Mouse (Mus musculus) hindbrain, embryonic 13.5 days (tissue): ENCODE data around the gene Llph. TPM values are rescaled to one million over a fixed set of nuclear protein-coding genes. Genes with fewer than 3 reads are reported as not detected.
A peak's percentile ranks its signal among the peaks of the same experiment; 100 is the strongest.

Experiments used
- ATAC-seq: fragments of 200-750 bp; cut with Nextera tagmentation; 2 replicates; pipeline ENCODE4 v1.8.0; 2017; ENCODE audit warnings: moderate TSS enrichment; ENCODE audit not compliant: low FRiP score
- H3K27ac ChIP-seq: fragments of 300-500 bp; sonication (generic); 2 replicates; pipeline ENCODE4 v1.5.1; 2015; ENCODE audit warnings: inconsistent platforms, mild to moderate bottlenecking, moderate library complexity
- H3K27me3 ChIP-seq: fragments of 300-500 bp; sonication (generic); 2 replicates; pipeline ENCODE4 v1.6.1; 2015; ENCODE audit warnings: mild to moderate bottlenecking, inconsistent platforms
- H3K36me3 ChIP-seq: fragments of 300-500 bp; sonication (generic); 2 replicates; pipeline ENCODE4 v1.6.1; 2015; ENCODE audit warnings: mild to moderate bottlenecking, inconsistent platforms
- H3K4me1 ChIP-seq: fragments of 300-500 bp; sonication (generic); replicated peaks from 2 replicates; pipeline ENCODE4 v1.6.1; 2015; ENCODE audit warnings: inconsistent platforms
- H3K4me2 ChIP-seq: fragments of 300-500 bp; sonication (generic); 2 replicates; pipeline ENCODE4 v1.6.1; 2015; ENCODE audit warnings: inconsistent platforms, mild to moderate bottlenecking, moderate library complexity
- H3K4me3 ChIP-seq: fragments of 300-500 bp; sonication (generic); 2 replicates; pipeline ENCODE4 v1.5.1; 2015; ENCODE audit warnings: mild to moderate bottlenecking, inconsistent platforms
- H3K9ac ChIP-seq: fragments of 300-500 bp; sonication (generic); 2 replicates; pipeline ENCODE4 v1.6.1; 2015; ENCODE audit warnings: mild to moderate bottlenecking, inconsistent platforms
- H3K9me3 ChIP-seq: fragments of 300-500 bp; sonication (generic); 2 replicates; pipeline ENCODE4 v1.6.1; 2016; ENCODE audit warnings: inconsistent platforms
- WGBS: fragments of 180-500 bp; shearing (Covaris S2); methylation state at CpG from one replicate; pipeline ENCODE4 v1.1.7; 2015; 5-methylcytosine and 5-hydroxymethylcytosine counted together
- polyA plus RNA-seq: library from polyadenylated mRNA; unstranded; fragments of >200 nt; fragmentation: Nextera tagmentation; extraction: Ambion mirVana; gene quantifications from 2 replicates; pipeline ENCODE4 v1.2.1, GENCODE M21; 2015

The Llph gene
- polyA plus RNA-seq, 1 experiment from 2014 or later, result 44.0 TPM

DNA sequence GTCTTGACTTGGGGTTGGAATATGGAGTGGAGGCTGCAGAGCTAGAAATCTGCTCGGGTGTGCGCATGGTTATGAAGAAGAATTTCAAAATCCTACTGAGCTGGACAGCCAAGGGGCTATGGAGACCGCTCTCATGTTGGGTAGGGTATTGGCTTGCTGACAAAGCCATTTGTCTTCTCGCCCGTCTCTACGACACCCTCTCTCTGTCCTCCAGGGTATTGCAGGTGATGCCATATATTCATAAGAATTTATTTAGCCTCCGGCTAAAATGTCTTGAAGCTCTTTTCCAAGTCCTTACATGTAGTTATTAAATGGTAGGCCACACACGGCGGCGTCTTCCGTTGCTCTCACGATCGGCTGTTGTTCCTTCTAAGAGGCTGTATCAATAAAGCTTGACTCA is 43.1 kb downstream of the Llph start:
- no peak overlapping the region for H3K27ac ChIP-seq
- H3K4me3 ChIP-seq, result no peak overlapping the region
- H3K9ac ChIP-seq, result no peak overlapping the region
- peaks cover 17% of the 10 kb centered on the region for H3K4me1 ChIP-seq
- no peak for ATAC-seq
- no peak overlapping the region for H3K4me2 ChIP-seq
- no peaks in the 10 kb centered on the region for H3K9me3 ChIP-seq
- no peaks in the 10 kb centered on the region for H3K27me3 ChIP-seq
- H3K36me3 ChIP-seq, result no peaks in the 10 kb centered on the region
- WGBS, result 93% methylated on average over 13 of the region's 13 CpGs

DNA sequence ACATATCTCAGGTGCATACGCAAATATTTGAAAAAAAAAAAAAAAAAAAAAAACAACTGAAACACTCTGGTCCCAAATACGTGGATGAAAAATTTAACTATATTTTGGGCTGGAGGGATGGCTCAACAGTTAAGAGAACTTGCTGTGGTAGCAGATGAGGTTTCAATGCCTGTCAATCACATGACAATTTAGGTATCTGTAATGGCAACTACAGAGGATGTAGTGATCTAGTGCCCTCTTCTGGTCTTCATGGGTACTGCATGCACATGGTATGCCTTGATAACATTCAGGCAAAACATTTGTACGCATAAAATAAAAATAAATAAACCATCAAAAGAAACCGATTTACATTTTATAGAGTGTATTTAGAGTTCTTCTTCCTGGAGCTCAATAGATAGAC is 43.9 kb downstream of the Llph start:
- H3K4me1 ChIP-seq, result peaks cover 17% of the 10 kb centered on the region
- H3K9me3 ChIP-seq, result no peaks in the 10 kb centered on the region
- ATAC-seq, result no peak
- no peaks in the 10 kb centered on the region for H3K36me3 ChIP-seq
- H3K27me3 ChIP-seq, result no peaks in the 10 kb centered on the region
- H3K4me3 ChIP-seq, result no peak overlapping the region
- no peak overlapping the region for H3K27ac ChIP-seq
- no peak overlapping the region for H3K4me2 ChIP-seq
- no peak overlapping the region for H3K9ac ChIP-seq
- WGBS, result 80% methylated on average over 4 of the region's 4 CpGs

DNA sequence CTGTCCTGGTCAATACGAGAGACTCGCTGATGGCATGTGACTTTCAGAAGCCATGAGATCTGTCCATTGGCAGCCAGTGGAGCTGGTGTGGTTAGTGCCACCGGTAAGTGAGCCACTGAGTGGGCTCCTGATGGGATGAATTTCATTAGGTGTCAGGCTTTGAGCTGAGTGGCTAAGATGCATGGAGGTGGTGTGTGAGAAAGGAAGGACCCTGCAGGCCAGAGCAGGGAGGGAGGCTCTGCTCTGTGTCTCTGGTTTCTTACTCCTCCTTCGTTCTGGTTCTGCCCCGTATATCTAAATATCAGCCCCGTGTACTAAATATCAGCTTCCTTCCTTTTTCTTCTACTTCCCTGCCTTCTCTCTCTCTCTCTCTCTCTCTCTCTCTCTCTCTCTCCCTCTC is 44.4 kb downstream of the Llph start:
- no peaks in the 10 kb centered on the region for H3K36me3 ChIP-seq
- 70% methylated on average over 6 of the region's 6 CpGs for WGBS
- H3K4me1 ChIP-seq, result peaks cover 17% of the 10 kb centered on the region
- H3K9ac ChIP-seq, result no peak overlapping the region
- no peaks in the 10 kb centered on the region for H3K27me3 ChIP-seq
- H3K27ac ChIP-seq, result no peak overlapping the region
- ATAC-seq, result no peak
- peak overlapping the region; percentile 58 for H3K4me2 ChIP-seq
- H3K4me3 ChIP-seq, result no peak overlapping the region
- no peaks in the 10 kb centered on the region for H3K9me3 ChIP-seq

DNA sequence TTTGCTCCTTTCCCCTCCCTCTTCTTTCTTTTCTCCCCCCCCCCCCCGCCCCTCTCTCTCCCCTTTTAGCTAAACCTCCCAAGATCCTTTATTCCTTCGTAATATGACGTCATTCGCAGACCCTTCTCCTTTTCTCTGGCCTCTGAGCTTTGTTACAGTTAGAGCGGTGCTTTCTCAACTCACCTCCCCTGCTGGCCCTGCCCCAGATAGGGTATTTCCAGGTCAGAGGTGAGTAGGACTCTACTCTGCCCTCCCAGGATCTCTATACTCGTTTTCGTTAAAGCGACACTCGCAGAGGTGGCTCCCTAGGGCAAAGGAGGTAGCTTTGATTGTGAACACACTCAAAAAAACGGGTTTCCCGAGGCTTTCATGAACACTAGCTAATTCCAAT is 45.0 kb downstream of the Llph start:
- WGBS, result 23% methylated on average over 10 of the region's 11 CpGs
- peak overlapping the region; percentile 65 for H3K9ac ChIP-seq
- H3K36me3 ChIP-seq, result no peaks in the 10 kb centered on the region
- no peak for ATAC-seq
- peaks cover 17% of the 10 kb centered on the region for H3K4me1 ChIP-seq
- H3K27me3 ChIP-seq, result no peaks in the 10 kb centered on the region
- peak overlapping the region; percentile 60; the same call in 1 of the 2 replicates for H3K27ac ChIP-seq
- peak overlapping the region; percentile 58 for H3K4me2 ChIP-seq
- H3K9me3 ChIP-seq, result no peaks in the 10 kb centered on the region
- H3K4me3 ChIP-seq, result peak overlapping the region; percentile 32

DNA sequence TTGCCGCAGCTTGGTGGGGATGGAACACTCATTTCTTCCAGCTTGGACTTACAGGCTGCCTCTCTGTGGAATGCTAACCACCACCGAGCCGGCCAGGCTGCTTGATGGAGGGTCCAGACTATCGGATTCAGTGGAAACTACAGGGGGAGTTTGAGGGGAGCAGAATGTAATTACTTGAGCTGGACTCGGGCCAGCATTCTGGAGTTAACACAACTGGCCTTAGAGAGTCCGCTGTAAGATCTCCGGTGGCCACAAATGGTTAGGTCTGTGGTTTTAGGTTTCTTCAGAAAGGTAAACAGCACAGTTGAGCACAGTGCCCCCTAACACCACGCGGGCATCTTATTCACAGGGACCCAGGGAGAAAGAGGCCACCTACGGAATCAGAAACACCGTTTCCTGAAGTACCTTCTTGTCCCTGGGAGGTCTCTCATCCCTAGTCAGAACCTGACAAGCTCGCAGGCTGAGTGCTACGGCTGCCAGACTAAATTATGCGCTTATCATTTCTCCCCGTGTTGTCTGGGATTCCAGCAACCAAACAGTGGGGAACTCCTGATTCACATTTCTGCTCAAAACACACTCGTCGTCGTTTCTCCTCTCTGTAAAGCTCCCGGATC is 45.5 kb downstream of the Llph start:
- 16% methylated on average over 19 of the region's 19 CpGs for WGBS
- Histone ChIP-seq H3K4me2 (peak overlapping the region; percentile 58), H3K36me3 (no peaks in the 10 kb centered on the region), H3K4me1 (peaks cover 17% of the 10 kb centered on the region), H3K9me3 (no peaks in the 10 kb centered on the region), H3K27me3 (no peaks in the 10 kb centered on the region), H3K4me3 (peak overlapping the region; percentile 32), H3K27ac (peak overlapping the region; percentile 60; the same call in 1 of the 2 replicates), H3K9ac (peak overlapping the region; percentile 65)
- ATAC-seq, result no peak

DNA sequence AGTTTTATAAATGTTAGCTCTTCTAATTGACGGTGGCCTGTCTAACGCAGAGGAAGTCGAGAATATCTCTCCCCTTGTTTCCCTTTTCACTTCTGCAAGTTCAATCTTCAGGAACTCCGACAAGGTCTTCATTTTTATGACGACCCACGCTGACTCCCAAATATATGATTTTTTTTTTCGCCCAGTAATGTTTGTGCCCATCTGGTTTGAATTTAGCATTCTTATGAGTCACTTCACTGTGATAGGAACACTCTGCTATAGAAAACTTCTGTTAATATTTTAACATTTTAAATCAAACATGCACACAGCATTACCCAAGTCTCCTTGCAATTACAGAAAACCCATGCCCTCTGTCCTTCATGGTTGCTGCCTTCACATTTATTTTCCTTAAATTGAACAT is 46.5 kb downstream of the Llph start:
- Histone ChIP-seq H3K9ac (no peak overlapping the region), H3K4me2 (no peak overlapping the region), H3K27me3 (no peaks in the 10 kb centered on the region), H3K4me1 (peaks cover 17% of the 10 kb centered on the region), H3K4me3 (no peak overlapping the region), H3K27ac (no peak overlapping the region), H3K36me3 (no peaks in the 10 kb centered on the region), H3K9me3 (no peaks in the 10 kb centered on the region)
- no peak for ATAC-seq
- 81% methylated on average over 7 of the region's 7 CpGs for WGBS

DNA sequence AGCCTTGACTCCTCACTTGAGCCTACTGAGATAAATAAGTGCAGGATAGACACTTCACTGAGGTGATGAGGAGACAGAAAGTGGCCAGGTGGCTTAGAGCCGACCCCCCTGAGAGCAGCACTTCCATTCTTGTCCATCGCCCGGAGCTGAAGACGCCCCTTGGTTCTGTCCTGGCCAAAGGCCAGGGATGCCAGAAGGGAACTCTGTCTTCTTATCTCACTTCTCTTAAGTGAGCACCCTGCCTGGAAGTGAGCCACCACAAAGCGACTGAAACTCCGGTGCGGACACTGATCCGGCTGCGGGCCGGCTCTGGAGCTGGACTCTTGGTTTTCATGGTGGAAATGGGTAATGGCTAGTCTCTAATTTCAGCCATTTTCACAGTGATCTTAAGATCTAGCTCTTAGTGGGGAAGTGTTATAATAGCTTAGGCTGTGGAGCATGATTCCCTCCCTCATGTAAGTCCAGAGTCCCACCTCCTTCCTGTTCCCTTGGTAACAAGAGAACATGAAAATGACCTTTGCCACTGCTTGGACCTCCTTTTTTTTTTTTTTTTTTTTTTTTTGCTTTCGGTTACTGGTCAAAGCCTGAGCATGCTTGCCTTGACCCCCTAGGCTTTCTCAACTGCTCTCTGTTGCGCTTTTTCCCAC is 52.7 kb downstream of the Llph start:
- Histone ChIP-seq H3K9ac (no peak overlapping the region), H3K36me3 (no peaks in the 10 kb centered on the region), H3K4me3 (no peak overlapping the region), H3K27ac (no peak overlapping the region), H3K27me3 (no peaks in the 10 kb centered on the region), H3K9me3 (no peaks in the 10 kb centered on the region), H3K4me2 (no peak overlapping the region), H3K4me1 (no peaks in the 10 kb centered on the region)
- ATAC-seq, result no peak
- WGBS, result 81% methylated on average over 12 of the region's 12 CpGs

DNA sequence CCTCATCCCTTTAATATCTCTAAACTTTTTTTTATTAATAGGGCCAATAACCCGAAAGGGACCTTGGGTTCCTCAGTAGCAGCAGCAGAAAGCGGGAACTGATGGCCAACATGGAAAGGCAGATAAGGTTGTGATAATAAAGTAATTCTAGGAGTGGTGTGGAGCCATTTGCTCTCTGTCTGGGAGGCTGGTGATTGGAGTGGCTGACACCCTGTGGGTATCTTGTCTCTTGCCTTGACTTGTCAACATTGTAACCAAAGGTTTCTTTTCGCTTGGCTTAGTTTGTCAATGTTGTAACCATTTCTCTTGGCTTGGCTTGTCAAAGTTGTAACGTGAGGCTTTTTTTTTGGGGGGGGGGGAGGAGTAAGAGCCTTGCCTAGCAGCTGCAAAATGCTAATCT is 53.5 kb downstream of the Llph start:
- ATAC-seq, result no peak
- H3K4me2 ChIP-seq, result no peak overlapping the region

GRCm38 (mm10) chr10:120281700-120282099 is 54.8 kb downstream of the Llph start:
- Histone ChIP-seq H3K27me3 (no peaks in the 10 kb centered on the region), H3K9ac (no peak overlapping the region), H3K36me3 (no peaks in the 10 kb centered on the region), H3K4me3 (no peak overlapping the region), H3K27ac (no peak overlapping the region), H3K4me1 (no peaks in the 10 kb centered on the region), H3K4me2 (no peak overlapping the region), H3K9me3 (no peaks in the 10 kb centered on the region)
- 89% methylated on average over 5 of the region's 5 CpGs for WGBS
- ATAC-seq, result no peak

More for the DNA sequence above, 53.5 kb downstream of the Llph start:
- Histone ChIP-seq H3K27me3 (no peaks in the 10 kb centered on the region), H3K4me1 (no peaks in the 10 kb centered on the region), H3K9ac (no peak overlapping the region), H3K4me3 (no peak overlapping the region), H3K27ac (no peak overlapping the region), H3K36me3 (no peaks in the 10 kb centered on the region), H3K9me3 (no peaks in the 10 kb centered on the region)
- WGBS, result 79% methylated on average over 4 of the region's 4 CpGs

Other genes starting within 250 kb of the Llph start
- 2.9 and 3.8 TPM in 2 replicates for gene Helb, start 114.1 kb upstream of the Llph start, polyA plus RNA-seq
- 106 and 107 TPM in 2 replicates for gene Tmbim4, start 25.5 kb upstream of the Llph start, polyA plus RNA-seq
- 0.36 and 0.48 TPM in 2 replicates for gene Irak3, start 24.9 kb upstream of the Llph start, polyA plus RNA-seq
- 4.3 and 5.1 TPM in 2 replicates for gene Hmga2, start 249.4 kb downstream of the Llph start, polyA plus RNA-seq